Mouse (Mus musculus): ENCODE data around the gene Dgki. TPM values are rescaled to one million over a fixed set of nuclear protein-coding genes. Genes with fewer than 3 reads are reported as not detected.
A peak's percentile ranks its signal among the peaks of the same experiment; 100 is the strongest.

The Dgki gene
- total and polyA plus RNA-seq, 2 experiments from 2014 or later, result 4.6 to 26.9 TPM

GRCm38 (mm10) chr6:37037115-37037908 lies 262.7 kb downstream of the Dgki start:
- no peak overlapping the region for H3K27ac ChIP-seq (ENCODE audit: low read depth, low read length)
- H3K4me2 ChIP-seq (ENCODE audit: low read depth, low read length, poor library complexity, severe bottlenecking), result no peak overlapping the region
- H3K9me3 ChIP-seq (ENCODE audit: low read length), result no peaks in the 10 kb centered on the region
- H3K27me3 ChIP-seq (ENCODE audit: insufficient read depth, low read length), result no peaks in the 10 kb centered on the region
- DNase-seq (ENCODE audit: low spot score), result peak; percentile 65
- H3K36me3 ChIP-seq (ENCODE audit: insufficient read depth, low read length), result peaks cover 8% of the 10 kb centered on the region
- no peak overlapping the region for H3K4me3 ChIP-seq (ENCODE audit: low read depth, low read length)
- 0 out of 2 replicates have a peak, but pooled peaks have one; percentile 64 for ATAC-seq (ENCODE audit: low FRiP score)
- no peaks in the 10 kb centered on the region; the same call in 1 of the 2 replicates for H3K4me1 ChIP-seq (ENCODE audit: insufficient read depth, low read length)
- TF ChIP-seq CTCF (IDR thresholded peaks at IDR 0.05), result peak; percentile 80
- WGBS, result 44% methylated on average over 11 of the region's 11 CpGs
- H3K9ac ChIP-seq (replicated peaks; ENCODE audit: low read length, poor library complexity, severe bottlenecking), result no peak overlapping the region

GRCm38 (mm10) chr6:37035681-37036080 lies 264.3 kb downstream of the Dgki start:
- Histone ChIP-seq H3K9me3 (ENCODE audit: low read length) (no peaks in the 10 kb centered on the region), H3K9ac (replicated peaks; ENCODE audit: low read length, poor library complexity, severe bottlenecking) (no peak overlapping the region), H3K27ac (ENCODE audit: low read depth, low read length) (no peak overlapping the region), H3K4me1 (ENCODE audit: insufficient read depth, low read length) (no peaks in the 10 kb centered on the region; the same call in 1 of the 2 replicates), H3K27me3 (ENCODE audit: insufficient read depth, low read length) (no peaks in the 10 kb centered on the region), H3K4me3 (ENCODE audit: low read depth, low read length) (no peak overlapping the region), H3K36me3 (ENCODE audit: insufficient read depth, low read length) (peaks cover 7% of the 10 kb centered on the region), H3K4me2 (ENCODE audit: low read depth, low read length, poor library complexity, severe bottlenecking) (no peak overlapping the region)
- no peak for DNase-seq (ENCODE audit: low spot score)
- ATAC-seq (ENCODE audit: low FRiP score), result no peak
- TF ChIP-seq CTCF (IDR thresholded peaks at IDR 0.05), result no peak
- WGBS, result 55% methylated on average over 6 of the region's 6 CpGs

GRCm38 (mm10) chr6:37030986-37031385 lies 269.0 kb downstream of the Dgki start:
- DNase-seq (ENCODE audit: low spot score) (no peak), ATAC-seq (ENCODE audit: low FRiP score) (no peak)
- Histone ChIP-seq H3K4me3 (ENCODE audit: low read depth, low read length) (no peak overlapping the region), H3K36me3 (ENCODE audit: insufficient read depth, low read length) (peaks cover 13% of the 10 kb centered on the region), H3K27me3 (ENCODE audit: insufficient read depth, low read length) (no peaks in the 10 kb centered on the region), H3K27ac (ENCODE audit: low read depth, low read length) (no peak overlapping the region), H3K4me1 (ENCODE audit: insufficient read depth, low read length) (no peaks in the 10 kb centered on the region), H3K4me2 (ENCODE audit: low read depth, low read length, poor library complexity, severe bottlenecking) (no peak overlapping the region), H3K9me3 (ENCODE audit: low read length) (no peaks in the 10 kb centered on the region), H3K9ac (replicated peaks; ENCODE audit: low read length, poor library complexity, severe bottlenecking) (no peak overlapping the region)
- no peak for TF ChIP-seq CTCF (IDR thresholded peaks at IDR 0.05)
- WGBS, result 77% methylated on average over 1 of the region's 1 CpGs

DNA sequence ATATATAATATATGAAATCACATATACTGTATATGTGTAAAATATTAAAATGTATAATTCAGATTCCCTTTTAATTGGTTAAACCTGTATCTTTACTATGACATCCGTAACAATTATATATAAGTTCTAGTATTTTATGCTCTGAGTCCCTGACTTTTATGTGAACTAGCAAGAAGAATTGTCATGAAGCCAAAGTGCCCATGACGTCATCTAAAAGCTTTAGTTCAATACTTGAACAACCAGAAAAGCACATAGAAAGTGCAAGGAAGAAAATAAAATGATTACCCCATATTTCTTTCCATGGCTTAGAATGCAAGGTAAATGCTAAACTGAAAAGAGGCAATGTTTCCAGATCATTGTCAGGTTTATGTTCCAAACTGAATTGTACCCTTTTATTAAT lies 269.6 kb downstream of the Dgki start:
- Histone ChIP-seq H3K4me2 (ENCODE audit: low read depth, low read length, poor library complexity, severe bottlenecking) (no peak overlapping the region), H3K36me3 (ENCODE audit: insufficient read depth, low read length) (peaks cover 13% of the 10 kb centered on the region), H3K9me3 (ENCODE audit: low read length) (no peaks in the 10 kb centered on the region), H3K27ac (ENCODE audit: low read depth, low read length) (no peak overlapping the region), H3K9ac (replicated peaks; ENCODE audit: low read length, poor library complexity, severe bottlenecking) (no peak overlapping the region), H3K27me3 (ENCODE audit: insufficient read depth, low read length) (no peaks in the 10 kb centered on the region), H3K4me1 (ENCODE audit: insufficient read depth, low read length) (no peaks in the 10 kb centered on the region), H3K4me3 (ENCODE audit: low read depth, low read length) (no peak overlapping the region)
- peak; percentile 38 for DNase-seq (ENCODE audit: low spot score)
- ATAC-seq (ENCODE audit: low FRiP score), result no peak
- TF ChIP-seq CTCF (IDR thresholded peaks at IDR 0.05), result no peak
- 80% methylated on average over 2 of the region's 2 CpGs for WGBS

GRCm38 (mm10) chr6:37028841-37029240 lies 271.1 kb downstream of the Dgki start:
- 92% methylated on average over 6 of the region's 6 CpGs for WGBS
- peaks cover 15% of the 10 kb centered on the region for H3K36me3 ChIP-seq (ENCODE audit: insufficient read depth, low read length)
- no peaks in the 10 kb centered on the region for H3K27me3 ChIP-seq (ENCODE audit: insufficient read depth, low read length)
- no peak overlapping the region for H3K27ac ChIP-seq (ENCODE audit: low read depth, low read length)
- no peak overlapping the region for H3K9ac ChIP-seq (replicated peaks; ENCODE audit: low read length, poor library complexity, severe bottlenecking)
- DNase-seq (ENCODE audit: low spot score), result no peak
- ATAC-seq (ENCODE audit: low FRiP score), result no peak
- H3K4me2 ChIP-seq (ENCODE audit: low read depth, low read length, poor library complexity, severe bottlenecking), result no peak overlapping the region
- no peaks in the 10 kb centered on the region for H3K9me3 ChIP-seq (ENCODE audit: low read length)
- H3K4me1 ChIP-seq (ENCODE audit: insufficient read depth, low read length), result no peaks in the 10 kb centered on the region
- H3K4me3 ChIP-seq (ENCODE audit: low read depth, low read length), result no peak overlapping the region
- no peak for TF ChIP-seq CTCF (IDR thresholded peaks at IDR 0.05)

- Histone ChIP-seq H3K4me2 (ENCODE audit: low read depth, low read length, poor library complexity, severe bottlenecking) (no peak overlapping the region), H3K4me3 (ENCODE audit: low read depth, low read length) (no peak overlapping the region), H3K27me3 (ENCODE audit: insufficient read depth, low read length) (no peaks in the 10 kb centered on the region), H3K4me1 (ENCODE audit: insufficient read depth, low read length) (no peaks in the 10 kb centered on the region), H3K36me3 (ENCODE audit: insufficient read depth, low read length) (peaks cover 19% of the 10 kb centered on the region), H3K27ac (ENCODE audit: low read depth, low read length) (no peak overlapping the region), H3K9me3 (ENCODE audit: low read length) (no peaks in the 10 kb centered on the region), H3K9ac (replicated peaks; ENCODE audit: low read length, poor library complexity, severe bottlenecking) (no peak overlapping the region)
- TF ChIP-seq CTCF (IDR thresholded peaks at IDR 0.05), result no peak
- no peak for DNase-seq (ENCODE audit: low spot score)
- no peak for ATAC-seq (ENCODE audit: low FRiP score)
- WGBS, result 93% methylated on average over 2 of the region's 2 CpGs
Observed at GRCm38 (mm10) chr6:37028300-37028699, 271.7 kb downstream of the Dgki start.
